Mouse (Mus musculus): ENCODE results near the gene P2ry14. TPM values are rescaled to one million over a fixed set of nuclear protein-coding genes. Genes with fewer than 3 reads are reported as not detected.

Gene P2ry14
- polyA plus RNA-seq, 1 experiment from 2014 or later = 20.3 TPM

DNA sequence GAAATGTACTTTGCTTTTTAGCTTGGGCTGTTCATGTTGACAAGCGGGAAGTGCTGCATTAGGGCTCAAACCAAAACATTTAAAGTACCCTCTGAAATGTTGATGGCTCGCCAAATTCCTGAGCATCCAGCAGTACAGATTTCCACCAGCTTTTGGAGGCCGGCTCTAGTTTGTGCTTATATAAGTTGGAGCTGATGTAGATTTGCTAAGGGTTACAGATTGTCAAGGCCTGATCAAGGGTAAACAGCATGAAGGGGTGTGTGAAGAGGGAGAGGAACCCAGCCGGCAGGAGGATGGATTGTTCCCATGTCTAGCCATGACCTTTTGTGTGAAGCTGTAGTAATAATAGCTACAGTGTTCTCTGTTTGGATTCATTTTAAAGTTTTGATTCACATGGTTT lies 22.3 kb downstream of the P2ry14 start:
- Histone ChIP-seq H3K9me3 (ENCODE audit: control insufficient read depth) (no peaks in the 10 kb centered on the region), H3K9ac (ENCODE audit: low read depth, low read length) (no peak overlapping the region), H3K4me2 (replicated peaks; ENCODE audit: low read depth) (peak overlapping the region; percentile 14; the same call in 1 of the 2 replicates), H3K36me3 (ENCODE audit: control insufficient read depth, insufficient read depth) (no peaks in the 10 kb centered on the region), H3K4me3 (ENCODE audit: low read depth, low read length) (peak overlapping the region; percentile 24; the same call in 1 of the 2 replicates), H3K4me1 (replicated peaks; ENCODE audit: control insufficient read depth, insufficient read depth, low read length) (no peaks in the 10 kb centered on the region), H3K27me3 (replicated peaks; ENCODE audit: control insufficient read depth, insufficient read depth, low read length) (no peaks in the 10 kb centered on the region), H3K27ac (ENCODE audit: low read depth, low read length) (no peak overlapping the region)
- no peak for TF ChIP-seq CTCF (IDR thresholded peaks at IDR 0.05; ENCODE audit: low read depth)
- peak; percentile 22; the same call in 1 of the 2 replicates for ATAC-seq
- 58% methylated on average over 4 of the region's 4 CpGs for WGBS

DNA sequence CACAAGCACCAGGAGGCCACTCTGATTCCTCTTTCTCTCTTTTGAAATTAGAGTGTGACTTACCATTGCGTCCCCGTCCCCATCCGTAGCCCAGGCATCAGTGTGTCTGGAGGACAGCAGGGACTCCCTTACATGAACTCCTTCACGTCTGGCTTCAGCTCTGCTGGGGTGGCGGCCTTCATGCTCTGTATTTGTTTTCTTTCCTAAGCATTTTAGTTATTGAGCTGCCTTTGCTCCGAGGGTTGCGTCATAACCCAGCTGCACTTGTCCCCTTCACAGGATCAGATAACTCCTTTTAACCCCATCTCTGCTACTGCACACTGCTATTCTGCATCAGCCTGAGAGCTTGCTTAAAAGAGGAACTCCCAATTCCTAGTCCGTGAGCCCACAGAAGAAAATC lies 23.0 kb downstream of the P2ry14 start:
- H3K4me3 ChIP-seq (ENCODE audit: low read depth, low read length) = peak overlapping the region; percentile 24
- no peaks in the 10 kb centered on the region for H3K36me3 ChIP-seq (ENCODE audit: control insufficient read depth, insufficient read depth)
- no peaks in the 10 kb centered on the region for H3K9me3 ChIP-seq (ENCODE audit: control insufficient read depth)
- peak overlapping the region; percentile 14 for H3K4me2 ChIP-seq (replicated peaks; ENCODE audit: low read depth)
- no peaks in the 10 kb centered on the region for H3K27me3 ChIP-seq (replicated peaks; ENCODE audit: control insufficient read depth, insufficient read depth, low read length)
- no peak overlapping the region for H3K9ac ChIP-seq (ENCODE audit: low read depth, low read length)
- 44% methylated on average over 8 of the region's 8 CpGs for WGBS
- peak overlapping the region; percentile 50 for H3K27ac ChIP-seq (ENCODE audit: low read depth, low read length)
- ATAC-seq = no peak
- H3K4me1 ChIP-seq (replicated peaks; ENCODE audit: control insufficient read depth, insufficient read depth, low read length) = no peaks in the 10 kb centered on the region
- no peak for TF ChIP-seq CTCF (IDR thresholded peaks at IDR 0.05; ENCODE audit: low read depth)

DNA sequence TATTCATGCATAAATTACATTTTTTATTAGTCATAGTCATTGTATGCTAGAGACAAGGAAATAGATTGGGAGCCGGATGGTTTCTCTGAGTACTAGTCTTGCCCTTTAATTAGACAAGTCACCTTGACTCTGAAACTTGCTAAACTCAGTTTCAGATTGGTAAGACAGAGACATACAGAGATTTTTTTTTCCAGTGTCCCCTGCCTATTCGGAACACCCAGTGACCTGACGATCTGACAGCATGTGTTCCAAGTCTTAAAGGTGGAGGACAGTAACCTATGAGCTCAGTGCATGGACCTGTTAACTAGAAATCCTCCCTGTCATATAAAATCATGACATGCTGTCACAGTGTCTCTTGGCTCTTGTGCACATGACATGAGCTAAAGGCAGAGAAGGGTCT lies 23.9 kb downstream of the P2ry14 start:
- Histone ChIP-seq H3K27me3 (replicated peaks; ENCODE audit: control insufficient read depth, insufficient read depth, low read length) (no peaks in the 10 kb centered on the region), H3K36me3 (ENCODE audit: control insufficient read depth, insufficient read depth) (no peaks in the 10 kb centered on the region), H3K4me3 (ENCODE audit: low read depth, low read length) (no peak overlapping the region), H3K9me3 (ENCODE audit: control insufficient read depth) (no peaks in the 10 kb centered on the region), H3K27ac (ENCODE audit: low read depth, low read length) (no peak overlapping the region), H3K4me1 (replicated peaks; ENCODE audit: control insufficient read depth, insufficient read depth, low read length) (no peaks in the 10 kb centered on the region), H3K4me2 (replicated peaks; ENCODE audit: low read depth) (peak overlapping the region; percentile 24; the same call in 1 of the 2 replicates), H3K9ac (ENCODE audit: low read depth, low read length) (no peak overlapping the region; the same call in 1 of the 2 replicates)
- WGBS = 64% methylated on average over 3 of the region's 3 CpGs
- no peak for TF ChIP-seq CTCF (IDR thresholded peaks at IDR 0.05; ENCODE audit: low read depth)
- no peak for ATAC-seq

DNA sequence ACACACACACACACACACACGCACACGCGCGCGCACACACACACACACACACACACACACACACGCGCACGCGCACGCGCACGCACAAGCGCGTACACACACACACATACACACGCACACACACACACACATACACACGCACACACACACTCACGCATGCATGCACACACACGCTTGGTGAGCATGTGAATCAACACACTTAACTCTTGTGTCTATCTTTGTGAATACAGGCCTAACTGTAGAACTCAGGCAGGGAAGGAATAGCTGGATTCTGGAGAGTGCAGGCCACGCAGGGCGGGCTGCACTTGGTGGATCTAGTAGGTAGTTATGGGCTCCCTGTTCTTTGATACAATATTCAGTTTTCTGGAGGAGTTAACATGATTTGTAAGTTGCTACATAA lies 24.7 kb downstream of the P2ry14 start:
- Histone ChIP-seq H3K4me3 (ENCODE audit: low read depth, low read length) (no peak overlapping the region), H3K27ac (ENCODE audit: low read depth, low read length) (no peak overlapping the region), H3K9ac (ENCODE audit: low read depth, low read length) (no peak overlapping the region), H3K36me3 (ENCODE audit: control insufficient read depth, insufficient read depth) (no peaks in the 10 kb centered on the region), H3K9me3 (ENCODE audit: control insufficient read depth) (no peaks in the 10 kb centered on the region), H3K4me2 (replicated peaks; ENCODE audit: low read depth) (peak overlapping the region; percentile 24; the same call in 1 of the 2 replicates), H3K27me3 (replicated peaks; ENCODE audit: control insufficient read depth, insufficient read depth, low read length) (no peaks in the 10 kb centered on the region), H3K4me1 (replicated peaks; ENCODE audit: control insufficient read depth, insufficient read depth, low read length) (no peaks in the 10 kb centered on the region)
- WGBS = 75% methylated on average over 20 of the region's 20 CpGs
- TF ChIP-seq CTCF (IDR thresholded peaks at IDR 0.05; ENCODE audit: low read depth) = no peak
- ATAC-seq = no peak

DNA sequence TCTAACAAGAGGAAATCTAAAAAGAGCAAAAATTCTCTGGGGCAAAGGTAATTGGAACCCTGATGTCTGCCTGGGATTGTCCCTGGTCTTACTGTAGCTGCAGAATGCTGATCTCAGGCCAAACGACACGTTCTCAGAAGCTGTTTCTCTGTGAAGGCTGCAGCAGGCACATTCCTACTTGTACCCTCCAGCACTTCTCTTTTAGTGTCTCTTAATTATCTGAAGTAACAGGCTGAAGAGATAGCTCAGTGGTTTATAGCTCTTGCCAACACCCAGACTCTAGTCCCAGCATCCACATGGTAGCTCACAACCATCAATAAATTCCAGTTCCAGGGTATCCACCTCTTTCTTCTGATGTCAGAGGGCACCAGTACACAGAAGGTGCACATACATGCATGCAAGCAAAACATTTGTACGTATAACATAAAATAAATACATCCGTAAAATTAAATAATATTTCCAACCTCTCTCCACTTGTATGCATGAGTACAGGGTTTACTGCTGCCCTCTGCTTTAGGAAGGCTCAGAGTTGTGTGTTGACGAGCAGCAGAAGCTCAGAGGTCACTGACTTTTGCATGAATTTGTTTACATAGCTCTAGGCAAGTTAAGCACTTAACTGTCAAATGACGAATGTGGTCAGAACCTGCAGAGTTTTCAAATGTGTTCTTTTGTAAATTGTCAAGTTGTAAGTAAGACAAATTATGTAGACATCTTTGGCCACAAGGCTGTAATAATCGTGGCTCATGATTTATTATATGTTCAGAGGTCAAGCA lies 27.4 kb downstream of the P2ry14 start:
- no peak for ATAC-seq
- no peak for TF ChIP-seq CTCF (IDR thresholded peaks at IDR 0.05; ENCODE audit: low read depth)
- no peaks in the 10 kb centered on the region for H3K27me3 ChIP-seq (replicated peaks; ENCODE audit: control insufficient read depth, insufficient read depth, low read length)
- H3K4me3 ChIP-seq (ENCODE audit: low read depth, low read length) = no peak overlapping the region
- WGBS = 25% methylated on average over 7 of the region's 7 CpGs
- no peak overlapping the region for H3K9ac ChIP-seq (ENCODE audit: low read depth, low read length)
- H3K4me2 ChIP-seq (replicated peaks; ENCODE audit: low read depth) = no peak overlapping the region
- H3K9me3 ChIP-seq (ENCODE audit: control insufficient read depth) = no peaks in the 10 kb centered on the region
- no peaks in the 10 kb centered on the region for H3K36me3 ChIP-seq (ENCODE audit: control insufficient read depth, insufficient read depth)
- H3K4me1 ChIP-seq (replicated peaks; ENCODE audit: control insufficient read depth, insufficient read depth, low read length) = no peaks in the 10 kb centered on the region
- no peak overlapping the region for H3K27ac ChIP-seq (ENCODE audit: low read depth, low read length)

DNA sequence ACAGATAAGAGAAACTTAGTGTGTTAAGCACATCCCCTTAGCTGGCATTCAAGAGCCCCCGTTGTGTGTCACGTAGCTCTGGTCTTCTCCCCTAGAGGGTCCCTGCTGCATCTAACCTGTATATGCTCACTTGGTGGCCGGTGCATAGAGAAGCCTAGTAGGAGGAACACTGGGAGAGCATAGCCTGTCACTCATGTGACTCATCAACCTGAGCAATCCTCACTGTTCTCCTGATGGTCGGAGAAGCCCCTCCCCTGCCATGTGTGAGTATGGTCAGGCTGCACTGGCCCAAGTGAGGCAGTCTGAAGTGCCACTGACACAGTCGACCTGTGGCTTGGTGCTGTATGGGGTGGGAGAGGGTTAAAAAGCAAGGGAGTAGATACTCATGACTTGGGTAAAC lies 28.4 kb downstream of the P2ry14 start:
- no peak for ATAC-seq
- H3K36me3 ChIP-seq (ENCODE audit: control insufficient read depth, insufficient read depth) = no peaks in the 10 kb centered on the region
- no peaks in the 10 kb centered on the region for H3K9me3 ChIP-seq (ENCODE audit: control insufficient read depth)
- no peak overlapping the region for H3K9ac ChIP-seq (ENCODE audit: low read depth, low read length)
- no peak overlapping the region for H3K4me3 ChIP-seq (ENCODE audit: low read depth, low read length)
- no peak for TF ChIP-seq CTCF (IDR thresholded peaks at IDR 0.05; ENCODE audit: low read depth)
- no peaks in the 10 kb centered on the region for H3K4me1 ChIP-seq (replicated peaks; ENCODE audit: control insufficient read depth, insufficient read depth, low read length)
- H3K4me2 ChIP-seq (replicated peaks; ENCODE audit: low read depth) = no peak overlapping the region
- WGBS = 71% methylated on average over 5 of the region's 5 CpGs
- no peak overlapping the region for H3K27ac ChIP-seq (ENCODE audit: low read depth, low read length)
- no peaks in the 10 kb centered on the region for H3K27me3 ChIP-seq (replicated peaks; ENCODE audit: control insufficient read depth, insufficient read depth, low read length)

All from intestine, postnatal 0 days (tissue).